Mouse (Mus musculus) midbrain, embryonic 10.5 days (tissue): ENCODE results near the gene Mas1. TPM values are rescaled to one million over a fixed set of nuclear protein-coding genes. Genes with fewer than 3 reads are reported as not detected.

ENCODE experiments used
- microRNA-seq: library from miRNA; unstranded; fragments of <30 nt; microRNA quantifications from one replicate; pipeline ENCODE4, GENCODE M21; 2017
- polyA plus RNA-seq: library from polyadenylated mRNA; unstranded; fragments of >200 nt; fragmentation: Nextera tagmentation; extraction: Ambion mirVana; gene quantifications from 2 replicates; pipeline ENCODE4 v1.2.1, GENCODE M21; 2016

The Mas1 gene
- polyA plus RNA-seq, 1 experiment from 2014 or later, result 0.27 TPM

Small RNAs within 50 kb of the gene (microRNA-seq; reads per million reads assigned to microRNA genes)
- not detected for gene Gm24085

Other genes with a start within 250 kb of the Mas1 start
- not detected in 2 replicates for gene Slc22a1, start 192.3 kb downstream of the Mas1 start, polyA plus RNA-seq
- 16.3 and 18.0 TPM in 2 replicates for gene Igf2r, start 98.5 kb downstream of the Mas1 start, polyA plus RNA-seq
- not detected in 2 replicates for gene Mrgprh, start 7.9 kb upstream of the Mas1 start, polyA plus RNA-seq
- gene Pnldc1, start 42.1 kb upstream of the Mas1 start, polyA plus RNA-seq, result 1.0 and 2.0 TPM in 2 replicates
- 468 and 517 TPM in 2 replicates for gene Tcp1, start 47.6 kb upstream of the Mas1 start, polyA plus RNA-seq
- gene Mrpl18, start 48.2 kb upstream of the Mas1 start, polyA plus RNA-seq, result 185 and 193 TPM in 2 replicates
- gene Acat3, start 72.5 kb upstream of the Mas1 start, polyA plus RNA-seq, result 1.5 and 1.6 TPM in 2 replicates
- 410 and 455 TPM in 2 replicates for gene Acat2, start 92.6 kb upstream of the Mas1 start, polyA plus RNA-seq
- 132 and 138 TPM in 2 replicates for gene Wtap, start 126.0 kb upstream of the Mas1 start, polyA plus RNA-seq
- gene Sod2, start 138.7 kb upstream of the Mas1 start, polyA plus RNA-seq, result 107 and 110 TPM in 2 replicates
- not detected in 2 replicates for gene Gpr31b, start 184.2 kb upstream of the Mas1 start, polyA plus RNA-seq
- gene Tcp10b, start 193.0 kb upstream of the Mas1 start, polyA plus RNA-seq, result 0.16 TPM in 1 of 2 replicates, not detected in the other